Mouse (Mus musculus): ENCODE data around the gene Krtap2-4.

Gene Krtap2-4

GRCm38 (mm10) chr11:99581564-99581963 is 33.1 kb downstream of the Krtap2-4 start:
- DNase-seq, result no peak

DNA sequence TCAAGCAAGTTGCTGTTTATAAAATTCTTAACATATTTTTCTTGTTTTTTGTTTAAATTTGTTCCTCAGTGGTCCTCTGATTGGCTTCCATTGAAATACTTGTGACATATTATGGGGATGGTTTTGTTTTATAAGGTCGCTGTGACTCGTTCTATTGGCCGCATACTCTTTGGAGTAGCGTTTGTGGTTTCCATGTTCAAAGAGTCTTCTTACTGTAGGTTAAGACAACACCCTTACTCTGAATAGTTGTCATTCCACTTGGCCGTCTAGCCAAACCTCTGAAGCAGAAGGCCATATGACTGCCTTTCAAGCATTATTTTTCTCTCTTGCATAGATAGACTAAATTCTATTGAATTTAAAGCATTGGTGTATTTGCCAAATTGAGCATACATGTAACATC is 33.6 kb downstream of the Krtap2-4 start:
- no peak for DNase-seq

DNA sequence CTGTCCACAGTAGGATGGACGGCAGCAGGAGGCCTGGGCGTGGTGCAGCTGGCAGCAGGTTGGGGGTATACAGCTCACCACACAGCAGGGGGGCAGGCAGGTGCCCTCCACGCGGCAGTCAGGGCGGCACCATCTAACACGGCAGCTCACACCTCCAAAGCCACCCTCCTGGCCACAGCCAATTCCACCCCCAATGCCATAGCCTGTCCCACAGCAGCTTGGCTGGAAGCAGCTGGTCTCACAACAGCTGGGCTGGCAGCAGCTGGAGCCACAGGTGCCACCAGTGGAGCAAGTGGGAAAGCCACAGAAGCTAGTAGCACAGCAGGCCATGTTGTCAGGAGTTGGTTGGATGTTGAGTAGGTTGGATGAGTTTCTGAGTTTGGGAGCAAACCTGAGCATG is 34.0 kb downstream of the Krtap2-4 start, which contains the start of gene Krtap1-5:
Gene Krtap1-5 (minus strand): TSS at position 381 of the 400 bp plus-strand sequence.
- DNase-seq, result no peak

- DNase-seq, result peak; percentile 28
Measured at GRCm38 (mm10) chr11:99574106-99574505, 40.5 kb downstream of the Krtap2-4 start.

GRCm38 (mm10) chr11:99573164-99573563 is 41.5 kb downstream of the Krtap2-4 start:
- DNase-seq, result no peak

DNA sequence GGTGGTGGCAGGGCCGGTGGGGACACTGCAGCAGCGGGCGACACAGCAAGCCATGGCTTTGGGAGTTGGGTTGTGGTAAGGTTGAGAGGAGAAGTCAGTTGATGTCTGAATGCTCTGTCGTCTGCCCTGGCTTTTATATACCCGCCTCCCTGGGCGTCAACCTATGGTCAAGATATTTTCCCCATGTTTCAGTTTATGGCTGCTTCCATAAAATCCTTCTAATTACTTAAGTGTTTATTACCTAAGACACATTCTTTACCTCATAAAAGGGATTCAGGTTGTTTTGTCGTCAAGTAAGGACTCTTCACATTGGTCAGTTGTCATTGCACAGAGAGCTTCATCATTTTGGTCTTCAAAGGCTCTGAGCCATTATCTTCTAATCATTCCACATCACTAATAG is 48.1 kb downstream of the Krtap2-4 start, which contains the start of gene Krtap3-1:
Gene Krtap3-1 (minus strand): TSS at position 101 of the 400 bp plus-strand sequence.
- DNase-seq, result no peak

All from cerebellum, adult 9-11 months (tissue).